Mouse (Mus musculus): Measurements from ENCODE around the gene Car8. TPM values are rescaled to one million over a fixed set of nuclear protein-coding genes. Genes with fewer than 3 reads are reported as not detected.
A peak's percentile ranks its signal among the peaks of the same experiment; 100 is the strongest.

Gene Car8
- polyA plus RNA-seq, 1 experiment = not detected

DNA sequence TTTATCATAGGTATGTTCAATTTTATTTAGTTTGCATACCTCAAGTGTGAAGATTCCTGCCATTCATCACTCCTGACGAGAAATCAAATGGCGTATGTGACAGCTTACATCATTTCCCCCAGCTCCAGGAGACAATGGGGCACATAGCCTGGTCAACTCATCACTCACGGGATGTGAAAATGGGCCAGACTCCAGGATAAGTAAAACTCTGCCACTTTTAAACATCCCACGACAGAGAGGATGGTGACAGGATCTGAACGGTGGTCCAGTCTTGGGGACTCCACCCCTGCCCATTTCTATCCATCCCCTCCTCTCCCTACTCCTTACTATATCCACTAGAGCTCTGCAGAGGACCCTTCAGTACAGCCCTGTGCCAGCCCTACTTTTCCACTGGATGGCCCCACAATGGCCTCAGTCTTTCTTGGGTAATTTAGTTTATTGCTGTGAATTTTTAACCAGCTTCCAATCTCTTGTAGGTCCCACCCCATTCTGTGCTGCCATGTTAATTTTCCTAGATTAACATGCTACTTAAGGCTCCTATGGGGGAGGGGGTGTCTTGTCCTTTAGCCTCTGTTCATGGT is 7.5 kb downstream of the Car8 start:
- no peaks in the 10 kb centered on the region for H3K4me1 ChIP-seq (ENCODE audit: control insufficient read depth, insufficient read depth, low read length)
- H3K27ac ChIP-seq (ENCODE audit: insufficient read depth, low read depth, low read length) = no peak overlapping the region
- no peak overlapping the region for H3K4me3 ChIP-seq (ENCODE audit: insufficient read depth, low read length)
- TF ChIP-seq CTCF (IDR thresholded peaks at IDR 0.05; ENCODE audit: low read depth, low read length) = no peak
- TF ChIP-seq POLR2A (IDR thresholded peaks at IDR 0.05; ENCODE audit: borderline replicate concordance, low read depth, low read length) = no peak

DNA sequence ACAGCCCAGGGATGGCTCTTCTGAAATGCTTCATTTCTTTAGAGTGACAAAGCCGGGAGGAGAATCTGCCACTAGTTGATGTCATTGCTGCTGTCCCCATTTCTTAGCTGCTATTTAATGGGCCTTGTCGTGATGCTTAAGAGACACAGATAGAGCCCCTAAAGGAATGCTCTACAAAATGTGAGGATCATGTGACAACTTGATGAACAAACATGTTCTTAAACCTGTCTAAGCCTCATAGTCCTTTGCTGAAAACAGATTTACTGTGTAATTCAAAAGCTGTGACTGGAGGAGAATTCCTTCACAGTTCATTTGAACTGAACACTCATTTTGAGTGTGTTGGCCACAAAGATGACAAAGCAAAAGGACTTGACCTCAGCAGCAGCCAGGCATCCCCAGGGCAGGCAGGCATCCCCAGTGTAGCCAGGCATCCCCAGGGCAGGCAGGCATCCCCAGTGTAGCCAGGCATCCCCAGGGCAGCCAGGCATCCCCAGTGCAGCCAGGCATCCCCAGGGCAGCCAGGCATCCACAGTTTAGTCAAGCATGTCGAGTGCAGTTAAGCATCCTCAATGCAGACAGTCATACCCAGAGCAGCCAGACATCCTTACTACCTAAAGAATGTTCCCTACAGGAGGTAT is 9.1 kb downstream of the Car8 start:
- no peak for TF ChIP-seq CTCF (IDR thresholded peaks at IDR 0.05; ENCODE audit: low read depth, low read length)
- TF ChIP-seq POLR2A (IDR thresholded peaks at IDR 0.05; ENCODE audit: borderline replicate concordance, low read depth, low read length) = no peak
- no peaks in the 10 kb centered on the region for H3K4me1 ChIP-seq (ENCODE audit: control insufficient read depth, insufficient read depth, low read length)
- no peak overlapping the region for H3K4me3 ChIP-seq (ENCODE audit: insufficient read depth, low read length)
- no peak overlapping the region for H3K27ac ChIP-seq (ENCODE audit: insufficient read depth, low read depth, low read length)

DNA sequence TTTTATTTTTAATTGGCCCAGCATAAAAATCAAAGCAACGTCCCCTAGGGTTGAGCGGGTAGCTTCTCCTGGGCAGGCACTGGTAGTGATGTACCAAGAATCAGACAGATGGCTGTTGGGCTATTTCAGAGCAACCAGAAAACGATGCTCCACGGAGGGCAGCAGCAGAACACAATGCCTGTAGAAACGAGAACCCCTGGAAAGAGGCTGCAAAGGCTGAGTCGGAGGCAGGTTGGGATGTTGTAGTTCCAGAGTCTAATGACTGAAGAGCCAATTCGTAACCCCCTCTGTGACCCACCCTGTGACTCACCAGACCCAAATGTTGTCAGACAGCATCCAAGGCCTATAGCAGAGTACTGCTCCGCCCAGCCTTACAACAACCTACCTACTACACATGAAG is 19.9 kb downstream of the Car8 start:
- TF ChIP-seq POLR2A (IDR thresholded peaks at IDR 0.05; ENCODE audit: borderline replicate concordance, low read depth, low read length) (no peak), CTCF (IDR thresholded peaks at IDR 0.05; ENCODE audit: low read depth, low read length) (no peak)
- no peak overlapping the region for H3K4me3 ChIP-seq (ENCODE audit: insufficient read depth, low read length)
- no peak overlapping the region for H3K27ac ChIP-seq (ENCODE audit: insufficient read depth, low read depth, low read length)
- no peaks in the 10 kb centered on the region for H3K4me1 ChIP-seq (ENCODE audit: control insufficient read depth, insufficient read depth, low read length)

DNA sequence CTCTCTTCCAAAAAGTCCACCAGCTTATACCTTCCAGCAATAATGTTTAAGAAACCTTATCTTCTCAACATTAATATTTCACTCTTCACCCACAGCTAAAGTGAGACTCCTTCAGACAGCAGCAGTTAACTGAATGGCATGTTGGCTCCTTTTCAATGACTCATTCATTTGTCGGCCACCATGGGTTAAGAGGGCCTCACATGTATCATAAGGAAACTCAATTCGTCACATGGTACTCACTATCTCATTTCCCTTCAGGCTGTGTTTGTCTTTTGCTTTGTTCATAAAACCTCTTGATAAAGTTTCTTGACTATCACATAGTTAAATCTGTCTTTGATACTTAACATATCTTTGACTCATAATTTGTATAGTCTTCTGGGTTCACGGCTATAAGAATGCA is 20.8 kb downstream of the Car8 start:
- Histone ChIP-seq H3K4me3 (ENCODE audit: insufficient read depth, low read length) (no peak overlapping the region), H3K27ac (ENCODE audit: insufficient read depth, low read depth, low read length) (no peak overlapping the region), H3K4me1 (ENCODE audit: control insufficient read depth, insufficient read depth, low read length) (no peaks in the 10 kb centered on the region)
- TF ChIP-seq CTCF (IDR thresholded peaks at IDR 0.05; ENCODE audit: low read depth, low read length) (no peak), POLR2A (IDR thresholded peaks at IDR 0.05; ENCODE audit: borderline replicate concordance, low read depth, low read length) (no peak)

DNA sequence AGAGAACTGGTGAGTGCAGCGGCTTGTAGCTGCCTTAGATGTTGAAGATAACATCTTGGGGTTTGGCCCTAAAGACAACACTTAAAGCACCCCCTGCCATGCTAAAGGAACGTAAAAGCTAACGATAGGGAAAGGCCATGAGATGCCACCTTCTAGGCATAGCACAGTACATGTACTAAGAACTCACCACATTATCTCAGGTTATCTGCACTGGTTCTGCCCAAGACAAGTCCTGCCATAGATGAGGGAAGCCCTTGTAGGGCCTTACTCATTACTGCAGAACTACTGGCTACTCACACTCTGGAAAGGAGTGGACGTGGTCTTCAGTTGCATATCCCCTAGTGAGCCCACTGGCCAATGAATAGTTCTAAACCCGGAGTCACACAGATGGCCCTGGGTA is 21.6 kb downstream of the Car8 start:
- Histone ChIP-seq H3K27ac (ENCODE audit: insufficient read depth, low read depth, low read length) (no peak overlapping the region), H3K4me3 (ENCODE audit: insufficient read depth, low read length) (no peak overlapping the region), H3K4me1 (ENCODE audit: control insufficient read depth, insufficient read depth, low read length) (no peaks in the 10 kb centered on the region)
- TF ChIP-seq CTCF (IDR thresholded peaks at IDR 0.05; ENCODE audit: low read depth, low read length) (no peak), POLR2A (IDR thresholded peaks at IDR 0.05; ENCODE audit: borderline replicate concordance, low read depth, low read length) (no peak)

DNA sequence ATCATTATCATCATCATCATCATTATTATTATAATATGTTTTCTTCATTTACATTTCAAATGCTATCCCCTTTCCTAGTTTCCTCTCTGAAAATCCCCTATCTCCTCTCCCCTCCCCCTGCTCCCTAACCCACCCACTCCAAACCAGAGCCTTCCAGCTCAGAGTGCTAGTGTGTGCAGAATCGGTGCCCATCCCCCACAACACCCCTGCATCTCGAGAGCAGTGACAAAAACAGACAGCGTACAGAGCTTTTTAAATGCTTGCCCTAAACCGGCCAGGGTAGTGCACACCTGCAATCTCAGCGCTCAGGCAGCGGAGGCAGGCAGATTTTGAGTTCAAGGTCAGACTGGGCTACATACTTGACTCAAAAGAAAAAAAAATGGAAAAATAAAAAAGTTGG is 22.3 kb downstream of the Car8 start:
- no peak overlapping the region for H3K27ac ChIP-seq (ENCODE audit: insufficient read depth, low read depth, low read length)
- no peak for TF ChIP-seq POLR2A (IDR thresholded peaks at IDR 0.05; ENCODE audit: borderline replicate concordance, low read depth, low read length)
- no peak for TF ChIP-seq CTCF (IDR thresholded peaks at IDR 0.05; ENCODE audit: low read depth, low read length)
- H3K4me1 ChIP-seq (ENCODE audit: control insufficient read depth, insufficient read depth, low read length) = no peaks in the 10 kb centered on the region
- H3K4me3 ChIP-seq (ENCODE audit: insufficient read depth, low read length) = no peak overlapping the region

DNA sequence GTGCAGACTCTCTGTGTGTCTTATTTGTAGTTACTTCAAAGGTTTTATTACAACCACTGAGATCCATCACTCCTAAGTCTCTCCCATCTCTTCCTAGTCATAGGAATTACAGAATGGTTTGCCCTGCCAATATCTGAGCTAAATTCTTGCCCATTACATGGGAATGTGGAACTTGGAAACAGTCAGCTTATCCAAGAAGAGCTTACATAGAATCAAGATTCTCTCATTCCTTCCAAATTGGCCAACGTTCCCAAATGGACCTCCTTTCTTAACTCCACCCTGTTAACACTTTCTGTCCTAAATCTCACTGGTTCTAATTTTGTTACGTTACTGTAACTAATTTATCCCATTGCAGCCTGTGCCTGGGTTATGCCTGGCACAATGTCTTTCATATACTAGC is 25.2 kb downstream of the Car8 start:
- 0 out of 2 replicates have a peak, but pooled peaks cover 3% of the 10 kb centered on the region for H3K4me1 ChIP-seq (ENCODE audit: control insufficient read depth, insufficient read depth, low read length)
- peak overlapping the region; percentile 26; the same call in 1 of the 2 replicates for H3K27ac ChIP-seq (ENCODE audit: insufficient read depth, low read depth, low read length)
- TF ChIP-seq POLR2A (IDR thresholded peaks at IDR 0.05; ENCODE audit: borderline replicate concordance, low read depth, low read length) (no peak), CTCF (IDR thresholded peaks at IDR 0.05; ENCODE audit: low read depth, low read length) (no peak)
- no peak overlapping the region for H3K4me3 ChIP-seq (ENCODE audit: insufficient read depth, low read length)

GRCm38 (mm10) chr4:8212873-8213569 is 25.8 kb downstream of the Car8 start:
- Histone ChIP-seq H3K4me1 (ENCODE audit: control insufficient read depth, insufficient read depth, low read length) (0 out of 2 replicates have a peak, but pooled peaks cover 3% of the 10 kb centered on the region), H3K4me3 (ENCODE audit: insufficient read depth, low read length) (no peak overlapping the region), H3K27ac (ENCODE audit: insufficient read depth, low read depth, low read length) (peak overlapping the region; percentile 78)
- TF ChIP-seq CTCF (IDR thresholded peaks at IDR 0.05; ENCODE audit: low read depth, low read length) (no peak), POLR2A (IDR thresholded peaks at IDR 0.05; ENCODE audit: borderline replicate concordance, low read depth, low read length) (no peak)

- Histone ChIP-seq H3K4me3 (ENCODE audit: insufficient read depth, low read length) (no peak overlapping the region), H3K4me1 (ENCODE audit: control insufficient read depth, insufficient read depth, low read length) (0 out of 2 replicates have a peak, but pooled peaks cover 3% of the 10 kb centered on the region), H3K27ac (ENCODE audit: insufficient read depth, low read depth, low read length) (peak overlapping the region; percentile 65)
- TF ChIP-seq CTCF (IDR thresholded peaks at IDR 0.05; ENCODE audit: low read depth, low read length) (no peak), POLR2A (IDR thresholded peaks at IDR 0.05; ENCODE audit: borderline replicate concordance, low read depth, low read length) (no peak)
Observed at GRCm38 (mm10) chr4:8210452-8210851, 28.4 kb downstream of the Car8 start.

GRCm38 (mm10) chr4:8207924-8208323 is 30.9 kb downstream of the Car8 start:
- no peak overlapping the region for H3K4me3 ChIP-seq (ENCODE audit: insufficient read depth, low read length)
- no peak overlapping the region for H3K27ac ChIP-seq (ENCODE audit: insufficient read depth, low read depth, low read length)
- TF ChIP-seq POLR2A (IDR thresholded peaks at IDR 0.05; ENCODE audit: borderline replicate concordance, low read depth, low read length) (no peak), CTCF (IDR thresholded peaks at IDR 0.05; ENCODE audit: low read depth, low read length) (no peak)
- 0 out of 2 replicates have a peak, but pooled peaks cover 3% of the 10 kb centered on the region for H3K4me1 ChIP-seq (ENCODE audit: control insufficient read depth, insufficient read depth, low read length)
